Mouse (Mus musculus) lung, adult 2 months (tissue): ENCODE results near the gene Cd81. TPM values are rescaled to one million over a fixed set of nuclear protein-coding genes. Genes with fewer than 3 reads are reported as not detected.

Experiments
- DNase-seq: peaks from one replicate; pipeline ENCODE4 v3.0.0; 2022
- H3K4me1 ChIP-seq: fragments of 200-500 bp; 2 replicates; pipeline ENCODE4 v1.6.1; 2011; ENCODE audit warnings: low read length; ENCODE audit not compliant: control insufficient read depth, insufficient read depth
- H3K4me3 ChIP-seq: fragments of 200-500 bp; replicated peaks from 2 replicates; pipeline ENCODE3; 2011; ENCODE audit warnings: low read depth, mild to moderate bottlenecking, control low read depth, low read length; ENCODE audit errors: extremely low read depth
- CTCF ChIP-seq: fragments of 200-500 bp; IDR thresholded peaks from 2 replicates; pipeline ENCODE4 v1.5.1; 2011; ENCODE audit warnings: mild to moderate bottlenecking, low read length, control low read depth; ENCODE audit not compliant: insufficient read depth
- POLR2A ChIP-seq: fragments of 200-500 bp; IDR thresholded peaks from 2 replicates; pipeline ENCODE4 v1.6.1; 2011; ENCODE audit warnings: low read depth, mild to moderate bottlenecking, control low read depth, low read length, borderline replicate concordance; ENCODE audit errors: extremely low read depth
- WGBS: fragments of 180-500 bp; shearing (Covaris S2); methylation state at CpG from one replicate; pipeline ENCODE4 v1.1.7; 2018; 5-methylcytosine and 5-hydroxymethylcytosine counted together
- polyA plus RNA-seq: library from polyadenylated mRNA; depleted of rRNA; stranded (reverse); fragments of >200 nt; gene quantifications from 2 replicates; pipeline ENCODE4 v1.2.3, GENCODE M21; 2012

Gene Cd81
- polyA plus RNA-seq, 1 experiment, result 575 TPM

DNA sequence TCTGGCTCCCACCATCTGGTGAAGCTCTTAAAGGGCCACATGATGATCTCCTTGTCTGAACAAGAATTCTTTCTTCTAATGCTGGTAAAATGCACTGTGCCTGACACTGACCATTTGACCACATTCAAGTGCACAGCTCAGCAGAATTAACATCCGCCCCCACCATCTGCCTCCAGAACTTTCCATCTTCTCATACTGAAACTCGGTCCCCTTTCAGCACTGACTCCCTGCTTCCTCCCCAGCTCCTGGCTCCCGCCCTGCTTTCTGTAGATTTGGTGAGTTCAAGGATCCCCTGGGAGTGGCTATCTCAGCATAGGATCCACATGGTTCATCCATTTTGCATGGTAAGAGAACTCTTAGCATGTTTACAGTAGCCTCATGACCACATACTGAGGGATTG, 31.8 kb upstream of the Cd81 start:
- DNase-seq, result no peak
- WGBS, result 81% methylated on average over 3 of the region's 3 CpGs
- H3K4me1 ChIP-seq, result peaks cover 8% of the 10 kb centered on the region
- no peak for TF ChIP-seq CTCF
- TF ChIP-seq POLR2A, result no peak
- H3K4me3 ChIP-seq, result no peak overlapping the region

DNA sequence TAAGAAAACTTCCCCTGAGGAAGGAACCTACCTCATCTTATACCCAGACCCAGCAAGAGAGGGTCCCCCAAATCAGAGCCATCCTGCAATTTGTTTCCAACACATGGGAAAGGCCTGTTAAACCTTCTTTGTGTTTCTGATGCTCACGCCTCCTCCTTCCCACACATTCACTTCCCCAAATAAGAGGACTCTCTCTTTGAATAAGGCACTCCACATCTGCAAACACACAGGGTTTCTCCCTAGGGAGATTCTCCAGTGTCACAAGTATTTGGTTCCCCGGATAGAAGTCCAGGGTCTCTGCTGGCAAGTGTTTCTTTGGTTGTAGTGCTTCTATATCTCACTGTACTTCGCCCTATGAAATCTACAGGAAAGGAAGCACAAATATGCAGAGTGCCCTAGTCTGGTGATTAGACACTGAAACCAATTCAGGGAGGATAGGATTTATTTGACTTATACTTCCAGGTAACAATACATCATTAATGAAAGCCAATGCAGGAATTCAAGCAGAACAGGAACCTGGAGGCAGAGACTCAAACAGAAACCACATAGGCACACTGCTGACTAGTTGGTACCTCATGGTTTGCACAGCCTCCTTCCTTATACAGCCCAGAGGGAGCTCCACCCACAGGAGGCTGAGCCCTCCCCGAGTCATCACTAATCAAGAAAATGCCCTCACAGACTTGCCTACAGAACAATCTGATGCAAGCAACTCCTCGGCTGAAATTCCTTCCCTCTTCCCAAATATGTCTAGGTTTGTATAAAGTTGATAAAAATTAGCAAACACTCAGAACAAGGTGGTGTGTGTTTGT, 31.0 kb upstream of the Cd81 start:
- TF ChIP-seq POLR2A (no peak), CTCF (no peak)
- 49% methylated on average over 5 of the region's 5 CpGs for WGBS
- DNase-seq, result no peak

DNA sequence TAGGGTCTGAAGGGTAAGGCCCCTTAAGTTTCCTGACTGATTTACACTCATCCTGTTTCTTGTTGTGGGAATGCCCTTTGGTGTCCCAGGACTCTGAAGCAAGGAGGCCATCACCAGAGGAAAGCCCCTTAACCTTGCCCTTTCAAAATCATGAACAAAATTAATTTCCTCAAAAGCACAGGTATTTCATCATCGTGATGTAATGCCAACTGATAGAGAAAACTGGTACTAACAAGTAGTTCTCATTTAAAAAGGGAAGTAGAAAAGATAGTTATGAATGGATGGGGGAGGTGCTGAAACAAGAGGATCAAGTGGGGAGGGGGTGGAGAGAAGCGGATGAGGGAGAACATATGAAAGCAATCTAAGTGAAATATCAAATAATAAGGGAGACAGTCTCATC, 29.0 kb upstream of the Cd81 start:
- Histone ChIP-seq H3K4me1 (no peaks in the 10 kb centered on the region), H3K4me3 (no peak overlapping the region)
- DNase-seq, result no peak
- no peak for TF ChIP-seq CTCF
- TF ChIP-seq POLR2A, result no peak
- WGBS, result 88% methylated on average over 2 of the region's 2 CpGs

More for the DNA sequence above, 31.0 kb upstream of the Cd81 start:
- H3K4me1 ChIP-seq, result peaks cover 4% of the 10 kb centered on the region; the same call in 1 of the 2 replicates
- H3K4me3 ChIP-seq, result no peak overlapping the region

DNA sequence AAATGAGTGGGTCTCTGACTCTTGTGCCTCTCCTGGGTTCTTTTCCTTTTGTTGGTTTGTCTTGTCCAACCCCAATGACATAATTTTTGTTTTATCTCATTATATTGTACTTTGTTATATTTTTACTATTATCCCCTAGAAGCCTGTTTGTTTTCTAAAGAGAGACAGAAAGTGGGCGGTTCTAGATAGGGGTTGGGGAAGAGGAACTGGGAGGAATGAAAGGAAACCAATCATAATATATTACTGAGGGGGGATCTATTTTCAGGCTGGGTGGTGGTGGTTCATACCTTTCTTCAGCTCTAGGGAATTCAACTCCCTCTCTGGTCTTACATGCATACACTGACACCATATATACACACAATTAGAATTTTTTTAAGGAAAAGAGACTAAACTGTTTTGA, 28.2 kb upstream of the Cd81 start:
- no peak for DNase-seq
- Histone ChIP-seq H3K4me3 (no peak overlapping the region), H3K4me1 (no peaks in the 10 kb centered on the region)
- TF ChIP-seq POLR2A (no peak), CTCF (no peak)
- 97% methylated on average over 1 of the region's 1 CpGs for whole genome bisulfite sequencing

DNA sequence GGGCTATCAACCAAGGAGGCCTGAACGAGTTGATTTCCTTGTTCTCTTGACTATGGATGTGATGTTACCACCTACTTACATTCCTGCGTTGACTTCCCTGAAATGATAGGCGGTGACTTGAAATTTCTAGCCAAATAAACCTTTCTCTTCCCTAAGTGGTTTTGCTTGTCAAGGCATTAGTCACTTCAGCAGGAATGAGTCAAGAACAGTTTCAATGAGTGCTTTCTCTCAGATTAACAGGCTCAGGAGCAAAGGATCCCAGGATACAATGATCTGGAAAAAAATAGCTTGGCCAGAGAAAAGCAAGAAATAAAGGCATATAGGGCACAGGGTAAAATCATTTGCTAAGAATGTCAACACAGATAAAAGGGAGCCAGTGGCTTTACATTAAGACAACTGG, 27.0 kb upstream of the Cd81 start:
- TF ChIP-seq POLR2A, result no peak
- no peak for TF ChIP-seq CTCF
- no peak for DNase-seq

DNA sequence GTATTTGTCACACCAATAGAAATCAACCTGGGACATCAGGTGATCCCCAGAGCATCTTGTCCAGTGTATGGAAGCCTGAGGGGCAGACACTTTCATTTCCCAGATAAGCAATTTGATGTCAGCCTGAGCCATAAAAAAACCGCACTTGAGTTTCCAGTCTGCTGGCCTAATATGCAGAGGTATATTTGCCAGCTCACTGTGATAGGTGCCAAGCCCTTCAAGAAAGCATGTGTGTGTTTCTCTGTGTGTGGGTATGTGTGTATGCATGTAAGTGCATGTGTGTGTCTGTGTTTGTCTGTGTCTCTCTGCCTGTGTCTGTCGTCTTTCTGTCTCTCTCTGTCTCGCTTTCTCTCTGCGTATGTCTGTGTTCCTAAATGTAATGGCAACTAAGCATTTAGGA, 25.3 kb upstream of the Cd81 start:
- WGBS, result 89% methylated on average over 4 of the region's 4 CpGs
- Histone ChIP-seq H3K4me1 (no peaks in the 10 kb centered on the region; the same call in 1 of the 2 replicates), H3K4me3 (no peak overlapping the region)
- DNase-seq, result no peak
- TF ChIP-seq POLR2A, result no peak
- no peak for TF ChIP-seq CTCF

More for the DNA sequence above, 27.0 kb upstream of the Cd81 start:
- Histone ChIP-seq H3K4me3 (no peak overlapping the region), H3K4me1 (no peaks in the 10 kb centered on the region)
- 69% methylated on average over 3 of the region's 3 CpGs for WGBS

DNA sequence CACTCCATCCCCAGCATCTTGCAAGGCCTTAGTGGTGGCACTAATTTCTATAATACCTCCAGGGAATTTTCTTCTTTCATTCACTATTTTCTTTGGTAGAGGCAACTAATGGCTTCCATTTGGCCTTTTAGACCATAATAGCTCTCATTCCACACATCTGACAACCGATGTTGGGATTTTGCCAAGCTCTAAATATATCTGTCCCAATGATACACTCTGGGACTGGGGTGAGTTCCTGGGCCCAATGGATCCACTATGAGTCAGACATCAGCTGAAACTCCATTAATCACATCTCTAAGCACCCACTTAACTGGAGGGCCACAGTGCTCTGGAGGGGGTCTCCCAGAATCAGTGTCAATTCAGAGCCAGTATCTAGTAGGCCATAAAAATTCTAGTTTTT, 20.7 kb upstream of the Cd81 start:
- no peak for TF ChIP-seq POLR2A
- no peak for TF ChIP-seq CTCF
- Histone ChIP-seq H3K4me3 (no peak overlapping the region), H3K4me1 (no peaks in the 10 kb centered on the region; the same call in 1 of the 2 replicates)
- 59% methylated on average over 1 of the region's 1 CpGs for WGBS
- no peak for DNase-seq

DNA sequence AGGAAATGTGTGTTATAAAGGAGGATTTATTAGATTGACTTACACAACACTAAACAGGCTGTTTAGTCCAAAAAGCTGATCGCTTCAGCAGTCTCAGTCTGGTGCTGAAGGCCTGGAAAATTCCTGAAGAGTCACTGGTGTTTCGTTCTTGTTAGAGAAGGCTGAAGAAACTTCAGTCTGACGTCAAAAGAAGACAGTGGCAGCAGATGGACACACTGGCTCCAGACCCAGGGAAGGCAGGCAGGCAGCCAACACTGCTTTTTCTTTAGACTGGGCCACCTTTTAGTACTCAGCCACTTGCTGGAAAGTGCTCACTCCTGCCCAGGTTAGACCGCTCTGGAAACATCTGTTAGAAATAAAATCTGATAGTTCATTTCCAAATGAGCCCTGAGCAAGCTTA, 19.0 kb upstream of the Cd81 start:
- DNase-seq, result no peak
- no peak overlapping the region for H3K4me3 ChIP-seq
- H3K4me1 ChIP-seq, result no peaks in the 10 kb centered on the region; the same call in 1 of the 2 replicates
- TF ChIP-seq POLR2A (no peak), CTCF (no peak)
- WGBS, result 74% methylated on average over 4 of the region's 4 CpGs

DNA sequence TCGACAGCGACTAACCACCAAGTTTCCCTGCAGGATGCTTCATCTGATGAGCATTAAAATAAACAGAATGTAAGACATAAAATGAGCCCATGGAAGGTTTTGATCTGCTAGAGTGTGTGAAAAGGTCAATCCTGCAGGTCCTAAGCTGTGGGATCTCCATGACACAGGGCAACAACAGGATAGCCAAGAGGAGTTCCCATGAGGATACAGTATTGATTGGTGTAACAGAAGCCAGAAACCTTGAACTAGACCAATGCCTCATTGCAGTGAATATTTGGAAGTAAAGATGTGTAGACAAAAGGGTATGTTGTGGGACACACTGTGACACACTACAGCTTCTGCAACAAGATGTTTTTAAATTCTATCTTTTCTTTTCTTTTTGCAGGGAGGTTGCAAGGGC, 18.4 kb upstream of the Cd81 start:
- 96% methylated on average over 2 of the region's 2 CpGs for WGBS
- TF ChIP-seq POLR2A, result no peak
- no peak for TF ChIP-seq CTCF
- DNase-seq, result no peak
- H3K4me3 ChIP-seq, result no peak overlapping the region
- no peaks in the 10 kb centered on the region; the same call in 1 of the 2 replicates for H3K4me1 ChIP-seq

DNA sequence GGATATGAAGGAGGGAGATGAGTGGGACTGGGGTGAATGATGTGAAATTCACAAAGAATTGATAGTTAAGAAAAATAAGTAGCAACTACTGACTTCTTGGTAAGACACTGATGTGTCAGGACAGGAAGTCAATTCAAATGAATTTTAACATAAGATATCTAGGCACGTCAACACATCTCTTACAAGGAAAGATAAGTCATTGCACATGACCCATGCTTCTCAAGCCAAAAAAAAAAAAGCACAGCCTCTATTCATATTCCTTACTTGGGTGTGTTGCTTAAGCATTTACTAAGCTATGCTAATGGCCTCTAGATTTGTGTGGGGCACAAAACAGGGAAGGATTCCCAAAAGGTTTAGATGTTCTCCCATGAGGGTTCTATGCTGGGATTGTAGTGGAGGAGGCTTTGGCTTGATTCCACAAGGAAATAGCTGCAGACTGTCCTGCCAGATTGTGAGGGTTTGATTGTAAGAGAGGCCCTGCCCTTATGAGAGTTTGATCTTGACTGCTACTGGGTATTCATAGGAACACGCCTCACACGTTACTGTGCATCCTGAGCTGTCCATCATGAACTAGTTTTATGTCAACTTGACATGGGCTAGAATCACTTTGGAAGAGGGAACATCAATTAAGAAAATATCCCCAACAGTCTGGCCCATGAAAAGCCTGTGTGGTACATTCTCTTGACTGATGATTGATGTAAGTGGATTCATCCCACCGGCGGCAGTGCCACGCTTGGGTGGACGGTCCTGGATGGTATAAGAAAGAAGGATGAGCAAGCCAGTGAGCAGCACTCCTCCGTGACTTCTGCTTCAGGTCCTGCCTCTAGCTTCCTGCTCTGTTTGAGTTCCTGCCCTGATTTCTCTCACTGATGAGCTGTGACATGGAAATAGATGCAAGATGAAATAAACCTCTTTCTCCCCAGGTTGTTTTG, 17.8 kb upstream of the Cd81 start:
- DNase-seq, result no peak
- WGBS, result 75% methylated on average over 8 of the region's 8 CpGs
- TF ChIP-seq POLR2A (no peak), CTCF (no peak)
- H3K4me1 ChIP-seq, result no peaks in the 10 kb centered on the region; the same call in 1 of the 2 replicates
- H3K4me3 ChIP-seq, result no peak overlapping the region
